Mouse (Mus musculus): ENCODE data around the gene Smtnl2.

Gene Smtnl2

DNA sequence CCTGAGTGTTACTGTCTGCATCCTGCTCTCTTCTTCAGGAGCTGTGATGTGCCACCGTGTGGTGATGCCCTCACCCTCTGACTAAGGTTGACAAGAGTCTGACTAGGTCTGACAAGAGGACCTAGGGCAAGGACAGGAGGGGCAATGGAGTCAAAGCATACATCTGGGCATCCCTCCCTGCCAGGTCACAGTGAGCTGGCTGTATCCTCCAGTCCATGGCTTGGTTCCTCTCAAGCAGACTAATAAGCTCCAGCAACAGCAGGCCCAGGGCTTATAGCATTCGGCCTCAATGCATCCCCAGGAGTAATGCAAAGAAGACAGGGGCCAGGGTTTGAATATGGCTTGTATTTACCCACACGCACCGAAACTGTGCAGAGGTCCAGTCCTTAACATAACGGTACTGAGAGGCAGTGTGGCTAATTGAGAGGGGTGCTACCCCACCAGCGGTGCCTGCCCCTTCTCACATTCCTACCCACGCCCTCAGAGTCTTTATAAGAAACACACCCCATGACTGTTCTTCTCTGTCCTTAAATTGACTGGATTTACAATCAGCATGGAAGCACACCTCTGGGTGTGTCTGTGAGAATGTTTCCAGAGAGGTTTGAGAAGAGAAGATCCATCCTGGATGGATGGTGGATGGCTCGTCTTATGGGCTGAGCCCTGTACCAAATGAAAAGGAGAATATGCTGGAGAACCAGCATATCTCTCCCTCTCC lies 13.5 kb downstream of the Smtnl2 start:
- DNase-seq (ENCODE audit: low read depth) = no peak

DNA sequence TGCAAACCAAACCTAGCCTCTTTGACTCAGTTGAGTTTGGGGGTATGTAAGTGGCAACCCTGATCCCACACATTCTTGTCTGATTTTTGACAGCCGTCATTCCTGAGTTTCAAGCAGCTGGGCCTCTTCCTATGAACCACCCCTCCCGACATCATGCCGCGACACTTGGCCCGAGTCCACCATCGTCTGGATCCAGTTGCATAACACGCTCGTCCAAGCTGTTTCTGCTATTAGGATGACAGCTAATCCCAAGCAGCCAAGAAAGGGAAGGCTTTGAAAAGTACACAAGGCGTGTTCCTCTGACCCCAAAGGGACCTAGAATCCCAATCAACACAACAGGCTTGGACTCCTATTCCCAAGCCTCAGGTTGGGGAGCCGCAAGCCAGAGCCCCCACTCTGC lies 14.4 kb downstream of the Smtnl2 start:
- DNase-seq (ENCODE audit: low read depth) = peak; percentile 52

DNA sequence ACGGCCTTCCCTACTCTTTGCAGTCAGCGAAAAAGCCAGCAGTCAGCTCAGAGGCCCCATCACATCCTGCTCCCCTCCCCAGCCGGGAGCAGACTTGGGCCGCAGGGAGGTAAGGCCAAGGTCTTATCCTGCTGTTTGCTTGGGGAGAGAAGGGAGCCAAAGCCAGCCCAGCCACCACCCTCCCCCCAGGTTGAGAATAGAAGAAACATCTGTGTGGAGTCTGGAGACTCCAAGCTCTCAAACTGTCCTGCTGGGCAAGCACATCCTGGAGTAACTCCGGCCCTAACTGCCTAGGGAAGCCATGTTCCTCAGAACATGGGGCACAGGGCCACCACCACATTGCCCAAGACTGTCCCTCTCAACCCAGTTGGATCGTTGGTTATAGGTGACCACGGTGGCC lies 14.9 kb downstream of the Smtnl2 start:
- DNase-seq (ENCODE audit: low read depth) = no peak

DNA sequence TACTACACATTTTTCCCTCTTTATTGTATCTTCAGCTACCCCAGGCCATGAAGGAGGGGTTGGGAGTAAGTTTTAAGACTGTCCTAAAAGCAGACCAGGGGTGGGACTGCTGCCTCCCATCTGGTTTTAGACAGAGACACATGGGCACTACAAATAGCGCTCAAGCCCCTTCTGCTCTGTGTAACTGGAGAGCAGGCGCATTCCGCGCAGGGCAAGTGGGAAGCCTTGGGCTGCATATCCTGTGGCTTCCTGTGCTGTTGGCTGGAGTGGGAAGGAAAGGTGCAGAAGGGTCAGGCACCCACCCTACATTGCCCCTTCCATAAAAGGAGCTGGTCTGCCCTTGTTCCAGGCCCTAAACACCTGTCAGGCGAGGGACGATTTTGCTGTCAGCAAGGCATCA lies 15.9 kb downstream of the Smtnl2 start:
- DNase-seq (ENCODE audit: low read depth) = no peak

DNA sequence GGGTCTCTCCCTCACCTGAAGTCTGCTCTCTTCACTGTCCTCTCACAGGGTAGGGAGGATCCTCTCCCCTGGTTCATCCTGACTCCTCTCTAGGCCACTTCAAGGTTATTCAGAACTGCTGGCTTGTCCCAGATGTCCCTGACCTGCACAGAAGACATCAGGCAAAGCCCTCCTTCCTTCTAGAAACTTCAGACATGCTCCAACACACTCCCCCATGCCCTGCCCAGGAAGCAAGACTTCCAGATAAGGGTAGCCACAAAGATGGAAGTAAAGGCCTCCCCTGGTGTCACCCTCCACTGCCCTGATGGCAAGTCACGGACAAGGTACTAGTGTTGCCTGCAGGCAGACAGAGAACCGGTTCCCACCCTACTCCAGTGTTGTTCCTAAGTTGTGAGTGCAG lies 16.8 kb downstream of the Smtnl2 start:
- DNase-seq (ENCODE audit: low read depth) = no peak

DNA sequence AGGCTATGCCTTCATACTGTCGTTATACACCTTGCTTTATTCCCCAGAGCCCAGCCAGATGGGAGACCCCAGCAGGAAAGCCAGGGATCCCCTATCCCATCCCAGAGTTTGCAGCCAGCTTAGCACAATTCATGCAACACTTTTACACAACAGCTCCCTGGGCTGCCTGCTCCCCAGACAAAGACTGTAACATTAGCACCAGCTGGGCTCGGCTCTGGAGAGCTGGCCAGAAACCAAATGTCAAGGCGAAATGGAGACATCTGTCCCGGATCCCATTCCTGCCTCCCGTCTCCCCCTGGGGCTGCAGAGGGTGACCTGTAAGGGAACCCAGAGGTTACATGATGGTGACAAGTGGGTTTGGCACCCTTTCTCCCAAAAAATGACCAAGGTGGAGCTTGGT lies 17.8 kb downstream of the Smtnl2 start:
- no peak for DNase-seq (ENCODE audit: low read depth)

DNA sequence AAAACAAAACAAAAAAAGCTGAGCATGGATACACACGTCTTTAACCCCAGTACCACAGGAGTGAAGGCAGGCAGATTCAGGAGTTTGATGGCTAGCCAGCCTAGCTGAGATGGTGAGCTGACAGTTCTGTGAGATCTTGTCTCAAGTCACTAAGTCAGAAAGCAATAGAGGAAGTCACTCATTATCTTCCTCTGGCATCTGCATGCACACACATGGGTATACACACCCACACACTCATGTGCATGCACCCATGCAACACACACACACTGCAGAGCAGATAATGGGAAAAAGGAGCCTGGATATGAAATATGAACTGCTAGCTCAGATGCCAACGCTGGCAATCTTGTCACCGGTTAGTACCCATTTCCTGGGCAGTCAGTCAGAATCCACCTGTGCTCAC lies 18.3 kb downstream of the Smtnl2 start:
- no peak for DNase-seq (ENCODE audit: low read depth)

DNA sequence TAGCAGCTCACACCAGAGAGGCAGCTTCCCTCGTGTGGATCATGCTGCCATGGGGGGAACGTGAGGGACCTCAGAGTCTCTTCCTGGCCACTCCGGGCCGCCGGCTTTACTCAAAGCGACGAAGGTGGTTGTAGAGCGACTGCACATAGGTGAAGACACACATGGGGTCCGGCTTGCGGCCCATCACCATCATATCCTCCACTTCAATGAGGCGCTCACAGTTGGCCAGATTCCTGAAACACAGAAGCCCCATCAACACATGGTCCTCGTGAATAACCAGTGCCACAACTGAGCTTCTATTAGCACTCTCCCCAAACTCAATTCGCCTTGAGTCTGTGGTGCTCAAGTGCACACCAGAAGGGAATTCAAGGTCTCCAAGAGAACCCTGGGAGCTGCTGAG lies 20.3 kb downstream of the Smtnl2 start:
- no peak for DNase-seq (ENCODE audit: low read depth)

DNA sequence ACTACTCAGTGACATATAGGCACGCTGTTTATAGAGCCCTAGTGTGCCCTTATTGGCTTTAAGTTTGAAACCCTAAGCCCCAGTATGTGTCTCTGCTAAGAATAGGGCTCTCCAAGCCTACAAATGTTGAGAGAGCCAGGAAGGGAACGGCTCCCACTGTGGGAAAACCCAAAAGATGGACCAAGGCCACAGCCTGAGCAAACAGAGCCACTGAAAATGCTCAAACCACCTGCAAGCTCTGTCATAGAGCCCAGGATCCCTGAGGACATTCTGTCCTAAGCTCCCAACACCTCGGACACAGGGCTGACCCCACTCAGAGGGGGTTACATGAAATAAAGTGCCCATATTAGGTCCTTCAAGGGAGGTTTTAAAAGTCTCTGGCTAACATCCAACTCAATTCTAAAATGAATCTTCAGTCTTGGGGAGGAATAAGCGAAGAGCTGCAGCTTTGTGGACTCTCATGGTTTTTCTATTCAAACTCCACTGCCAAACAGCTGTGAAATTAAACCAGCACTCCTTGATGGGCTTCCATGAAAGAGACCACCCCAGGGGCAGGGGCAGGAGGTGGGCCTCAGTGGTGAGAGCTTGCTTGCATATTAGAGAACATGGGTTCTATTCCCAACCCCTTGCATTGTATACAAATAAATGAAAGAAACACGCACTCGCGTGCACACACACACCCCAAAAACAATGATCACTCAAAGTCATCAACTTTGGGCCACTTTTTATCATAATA lies 21.9 kb downstream of the Smtnl2 start:
- DNase-seq (ENCODE audit: low read depth) = no peak

DNA sequence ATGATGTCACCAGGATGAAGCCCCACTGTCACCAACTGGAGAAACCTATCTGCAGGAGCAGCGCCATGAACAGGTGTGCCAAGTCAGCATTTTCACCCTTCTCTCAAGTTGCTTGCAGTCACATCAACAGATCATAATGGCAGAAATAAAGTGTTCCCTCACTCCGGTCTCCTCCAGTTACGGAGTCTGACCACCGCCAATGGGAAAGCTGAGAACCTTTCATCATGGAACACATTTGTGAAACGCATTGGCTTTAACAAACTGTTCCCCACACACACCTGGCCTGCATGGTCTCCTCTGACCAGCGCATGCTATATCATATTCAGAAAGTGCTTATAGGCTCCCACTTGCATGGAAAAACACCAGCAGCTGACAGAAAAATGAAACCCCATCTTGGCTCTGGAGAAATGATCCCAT lies 23.4 kb downstream of the Smtnl2 start:
- no peak for DNase-seq (ENCODE audit: low read depth)

DNA sequence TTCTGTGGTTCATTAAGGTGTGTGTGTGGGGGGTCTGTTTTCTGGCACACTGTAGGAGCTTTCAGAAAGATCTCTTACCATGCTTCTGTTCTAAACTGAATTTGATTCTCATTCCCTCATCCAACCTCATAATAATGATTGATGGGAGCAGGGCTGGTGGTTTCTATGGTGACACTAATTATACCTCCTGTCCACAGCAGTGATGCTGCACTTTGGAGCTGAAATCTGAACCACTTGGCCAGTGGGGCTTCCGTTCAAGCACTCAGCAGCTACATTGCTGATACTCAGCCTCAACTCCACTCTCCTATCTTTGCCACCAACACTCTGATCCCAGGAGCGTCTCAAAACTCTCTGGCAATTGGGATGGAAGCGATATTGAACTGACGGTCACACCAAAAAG lies 32.2 kb downstream of the Smtnl2 start:
- no peak for DNase-seq (ENCODE audit: low read depth)

DNA sequence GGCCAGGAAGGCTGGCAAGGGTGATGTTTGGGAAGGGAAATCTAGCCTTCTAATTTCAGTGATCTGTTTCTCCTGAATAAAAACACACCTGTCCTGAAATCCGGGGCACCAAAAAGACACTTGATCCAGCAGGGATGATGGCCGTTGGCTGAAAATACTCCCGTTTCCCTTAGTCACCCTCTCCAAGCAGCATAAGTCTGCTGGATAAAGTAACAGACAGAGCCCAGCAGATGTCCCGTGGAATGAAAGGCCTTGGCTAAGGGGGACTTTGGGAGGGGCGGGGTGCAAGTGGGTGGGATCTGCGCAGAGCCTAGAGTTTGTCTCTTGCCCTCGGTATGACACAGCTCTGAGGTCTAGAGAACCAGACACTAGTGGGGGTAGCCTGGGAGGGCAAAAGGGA lies 33.3 kb downstream of the Smtnl2 start:
- DNase-seq (ENCODE audit: low read depth) = no peak

DNA sequence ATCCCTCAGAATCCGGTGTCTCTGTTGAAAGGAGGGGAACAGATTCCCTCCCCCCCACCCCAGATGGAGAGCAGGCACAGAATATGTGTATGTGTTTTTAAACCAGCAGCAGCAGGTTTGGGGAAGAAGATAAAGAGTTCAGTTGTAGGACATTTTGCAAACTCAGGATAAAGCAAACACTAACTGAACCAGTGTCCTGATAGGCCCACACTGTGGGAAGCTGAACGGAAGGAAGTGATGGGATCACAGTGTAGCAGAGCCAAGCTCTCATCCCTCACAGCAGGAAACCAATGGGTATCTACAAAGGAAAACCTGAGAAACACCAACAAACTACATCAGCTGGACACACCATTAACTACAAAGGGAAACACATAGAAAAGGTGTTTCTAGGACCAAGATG lies 35.0 kb downstream of the Smtnl2 start:
- no peak for DNase-seq (ENCODE audit: low read depth)

DNA sequence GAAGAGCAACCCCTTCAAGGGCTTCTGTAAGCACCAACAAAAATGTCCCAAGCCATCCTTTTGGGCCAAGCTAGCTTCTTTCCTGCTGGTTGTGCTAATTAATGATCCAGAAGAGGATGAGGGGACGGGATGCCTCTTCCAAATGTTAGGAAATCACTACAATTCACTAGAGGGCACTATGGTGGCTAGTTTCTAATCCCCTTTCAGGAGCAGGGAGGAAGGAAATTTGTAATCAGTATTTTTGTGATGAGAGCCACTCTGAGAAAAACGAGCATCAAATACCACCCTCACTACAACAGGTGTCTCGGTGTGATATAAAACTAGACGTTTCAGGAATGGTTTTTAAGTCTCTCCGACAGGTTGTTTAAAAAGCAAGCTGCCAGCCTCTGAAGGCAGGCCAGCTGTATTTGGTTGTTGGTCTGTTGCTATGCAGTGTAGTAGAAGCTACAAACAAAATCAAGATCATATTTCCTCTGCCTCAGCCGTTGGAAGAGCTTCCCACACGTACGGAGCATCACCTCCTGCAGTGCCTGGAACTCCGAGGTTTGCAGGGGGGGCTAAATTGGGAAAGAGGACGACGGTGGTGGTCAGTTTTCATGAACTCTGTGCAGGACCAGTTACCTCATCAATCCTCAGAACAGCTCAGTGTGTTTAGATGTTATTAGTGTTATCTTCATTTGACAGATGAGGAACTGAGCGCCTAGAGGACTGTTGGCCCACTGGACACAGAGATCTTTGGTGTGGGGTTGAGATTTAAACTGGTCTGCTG lies 41.4 kb downstream of the Smtnl2 start:
- DNase-seq (ENCODE audit: low read depth) = peak; percentile 10

DNA sequence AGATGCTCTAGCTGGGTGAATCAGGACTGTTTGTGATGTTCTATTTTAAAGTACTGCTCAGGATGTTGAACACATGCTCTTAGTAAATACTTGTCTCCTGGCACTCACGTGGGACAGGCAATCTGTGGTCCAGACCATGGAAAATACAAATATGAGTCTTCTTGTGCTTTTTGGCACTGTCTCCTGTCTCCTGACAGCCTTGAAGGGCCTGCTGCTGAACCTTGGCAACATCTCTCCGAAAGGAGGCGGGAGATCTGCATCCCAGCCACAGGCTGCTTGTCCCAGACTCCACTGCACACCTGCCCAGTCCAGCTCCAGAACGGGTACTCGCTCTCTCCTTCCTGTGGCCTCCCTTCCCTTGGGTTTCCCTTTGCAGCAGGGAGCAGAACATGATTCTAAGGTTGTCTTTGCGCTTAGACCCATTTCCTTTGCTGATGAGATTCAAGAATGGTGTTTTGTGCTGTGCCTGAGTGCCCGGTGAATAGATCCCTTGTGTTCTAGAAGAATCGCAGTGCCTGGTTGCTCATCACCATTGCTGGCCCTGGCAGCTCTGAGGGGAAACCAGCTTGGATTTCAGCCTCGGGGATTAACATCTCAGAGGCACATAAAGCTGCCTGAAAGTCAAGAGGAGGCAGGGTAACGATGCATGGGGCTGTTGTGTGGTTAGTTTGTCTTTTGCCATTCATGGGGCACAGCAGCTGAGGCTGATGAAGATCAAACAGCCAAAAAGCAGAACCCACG lies 43.4 kb downstream of the Smtnl2 start:
- peak; percentile 17 for DNase-seq (ENCODE audit: low read depth)

DNA sequence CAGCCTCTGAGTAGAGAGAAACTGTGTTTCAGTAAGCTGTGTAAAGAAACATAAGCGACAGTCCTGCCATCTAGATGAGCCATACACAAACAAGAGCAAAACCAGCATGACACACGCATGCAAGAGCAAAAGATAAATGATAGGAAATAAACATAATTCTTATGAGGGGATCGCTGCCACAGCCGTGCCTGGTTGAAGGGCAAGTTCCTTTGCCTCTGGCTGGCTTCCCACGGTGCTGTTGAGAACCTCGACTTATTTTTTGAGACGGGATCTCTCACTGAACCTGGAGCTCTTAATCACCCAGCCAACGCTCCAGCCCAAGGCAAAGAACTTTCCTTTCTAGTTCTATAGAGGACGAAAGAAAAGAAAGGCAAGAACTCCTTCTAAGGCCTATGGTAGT lies 45.4 kb downstream of the Smtnl2 start:
- DNase-seq (ENCODE audit: low read depth) = no peak

DNA sequence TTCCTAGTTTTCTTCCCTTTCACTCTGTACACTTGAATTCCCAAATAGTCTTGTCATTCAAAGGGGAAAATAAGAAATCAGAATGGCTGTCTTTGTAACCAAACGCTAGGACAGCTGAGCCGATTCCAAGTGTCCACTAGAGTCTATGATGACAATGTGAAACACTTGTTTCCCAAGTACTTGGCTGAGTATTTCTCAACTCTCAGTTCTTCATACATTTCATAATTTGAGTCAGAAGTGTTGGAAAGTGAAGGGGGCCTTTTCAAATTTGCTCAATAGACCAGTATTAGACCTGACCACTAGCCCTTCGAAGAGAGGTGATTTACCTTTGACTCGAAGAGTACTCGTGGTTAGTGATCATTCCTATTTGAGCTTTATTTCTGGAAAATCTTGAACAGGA lies 47.0 kb downstream of the Smtnl2 start:
- no peak for DNase-seq (ENCODE audit: low read depth)

DNA sequence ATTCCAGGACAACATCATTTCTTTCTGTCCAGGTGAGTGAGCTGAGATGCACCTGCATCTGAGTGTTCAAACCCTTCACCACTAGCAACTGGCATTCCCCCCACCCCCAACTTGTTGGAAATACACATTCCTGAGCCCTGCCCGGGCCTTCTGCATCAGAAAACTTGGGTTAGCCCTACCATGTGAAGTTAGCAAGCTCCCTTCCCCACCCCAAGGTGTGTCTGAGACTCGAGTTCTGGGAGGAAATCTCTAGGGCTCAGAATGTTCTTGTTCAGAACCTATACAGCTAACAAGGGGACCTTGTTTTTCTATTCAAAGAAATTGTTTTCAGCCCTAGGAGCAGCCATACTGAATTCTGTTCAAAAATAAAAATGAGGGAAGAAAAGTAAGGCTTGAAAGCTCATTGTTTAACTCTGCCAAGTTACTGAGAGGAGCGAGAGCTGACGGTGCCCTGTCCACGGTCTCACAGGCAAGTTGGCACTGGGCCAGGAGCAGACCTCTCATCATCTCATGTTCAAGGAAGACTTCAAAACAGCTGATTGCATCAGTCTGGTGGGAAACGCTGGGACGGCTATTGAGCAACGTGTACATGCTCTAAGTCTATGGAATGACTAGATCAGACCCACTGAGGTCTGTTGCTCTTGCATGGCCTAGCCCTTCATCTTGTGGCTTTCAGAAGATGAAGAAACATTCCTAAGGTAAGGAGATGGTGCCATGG lies 47.8 kb downstream of the Smtnl2 start:
- DNase-seq (ENCODE audit: low read depth) = peak; percentile 18

DNA sequence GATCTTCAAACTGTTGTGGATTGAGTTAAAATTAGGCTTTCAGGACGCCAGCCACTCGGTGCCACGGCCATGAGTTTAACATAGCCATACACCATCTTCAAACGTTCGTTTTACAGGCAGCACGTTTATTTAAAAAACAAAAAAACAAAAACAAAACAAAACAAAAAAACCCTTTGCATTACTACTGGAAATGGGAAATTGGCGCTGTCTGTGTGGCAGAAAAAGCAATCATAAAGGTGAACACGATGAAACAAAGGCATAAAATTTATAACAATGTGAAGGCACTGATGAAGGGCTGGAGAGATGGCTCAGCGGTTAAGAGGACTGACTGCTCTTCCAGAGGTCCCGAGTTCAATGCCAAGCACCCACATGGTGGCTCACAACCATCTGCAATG lies 49.2 kb downstream of the Smtnl2 start, which contains the start of gene Tekt1:
TSS of gene Tekt1 (minus strand) at position 96 of the 395 bp plus-strand sequence.
- no peak for DNase-seq (ENCODE audit: low read depth)

DNA sequence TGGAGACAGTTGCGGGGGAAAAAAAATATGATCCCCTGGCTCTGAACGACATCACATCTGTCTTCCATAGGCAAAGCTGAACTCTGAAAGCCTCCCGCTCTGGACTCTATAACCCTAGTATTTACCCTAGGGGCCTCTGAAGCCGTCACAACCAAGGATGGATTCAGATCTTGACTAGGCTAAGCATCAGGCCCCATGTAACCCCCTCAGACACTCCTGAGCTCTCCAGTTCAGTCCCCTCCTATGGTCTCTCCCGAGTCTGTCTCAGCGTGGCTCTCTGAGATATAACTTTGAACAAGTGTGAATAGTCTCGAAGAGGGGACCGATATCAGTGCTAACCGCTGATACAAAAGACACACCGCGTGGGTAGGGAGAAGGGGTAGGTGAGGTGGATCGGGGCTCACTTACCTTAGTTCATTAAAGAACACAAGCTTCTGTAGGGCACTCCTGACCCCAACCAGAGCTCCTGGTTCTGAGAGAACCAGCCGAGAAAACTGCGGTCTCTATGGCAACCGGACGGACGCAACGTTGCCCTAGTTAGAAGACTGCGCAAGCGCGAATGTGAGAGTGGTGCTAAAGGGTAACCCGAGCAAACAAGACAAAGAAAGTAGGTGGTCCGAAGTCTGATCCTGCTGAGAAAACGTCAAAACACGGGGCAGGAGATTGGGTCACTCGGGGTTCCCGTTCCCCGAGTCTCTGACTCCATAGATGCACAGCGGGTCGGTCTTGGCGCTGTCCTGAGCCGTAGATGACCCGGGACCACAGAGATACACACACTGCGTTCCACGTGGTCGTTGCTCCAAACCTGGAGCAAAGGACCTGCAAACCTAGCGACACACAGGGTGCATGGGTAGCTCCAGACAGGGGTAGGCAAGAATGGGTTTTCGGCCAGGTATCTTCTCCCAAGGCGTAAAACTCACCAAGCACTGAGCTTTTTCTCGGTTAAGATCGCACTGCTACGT lies 49.8 kb downstream of the Smtnl2 start:
- no peak for DNase-seq (ENCODE audit: low read depth)
